Mouse (Mus musculus) MEL (cell line): ENCODE results near the gene Col6a3.

Experiments used
- CTCF ChIP-seq, 3 experiments: IDR thresholded peaks in 2 of 3; conservative IDR thresholded peaks in 1 of 3; 2 replicates each; pipeline ENCODE4 v1.5.1; 2011 to 2012; ENCODE audit warnings: low read length in 3 of 3, low read depth in 2 of 3, mild to moderate bottlenecking in 2 of 3, improper control_type of control experiment in 1 of 3, inconsistent platforms in 1 of 3, mixed read lengths in 1 of 3, moderate library complexity in 1 of 3; ENCODE audit not compliant: control insufficient read depth in 1 of 3, insufficient read depth in 1 of 3, poor library complexity in 1 of 3, severe bottlenecking in 1 of 3
- EP300 ChIP-seq, 2 experiments: IDR thresholded peaks; 2 replicates each; pipeline ENCODE4 v1.6.1; 2011; ENCODE audit warnings: improper control_type of control experiment in 2 of 2, low read length in 2 of 2, low read depth in 1 of 2, mild to moderate bottlenecking in 1 of 2
- ETS1 ChIP-seq: IDR thresholded peaks from 2 replicates; pipeline ENCODE4 v1.6.1; 2012; ENCODE audit warnings: low read depth, mild to moderate bottlenecking, inconsistent platforms, low read length, improper control_type of control experiment, moderate library complexity
- JUND ChIP-seq: IDR thresholded peaks from 2 replicates; pipeline ENCODE4 v1.6.1; 2011; ENCODE audit warnings: low read depth, mild to moderate bottlenecking, improper control_type of control experiment, low read length
- MYC ChIP-seq: IDR thresholded peaks from 2 replicates; pipeline ENCODE4 v1.6.1; 2011; ENCODE audit warnings: low read depth, mild to moderate bottlenecking, low read length, improper control_type of control experiment, moderate library complexity
- NRF1 ChIP-seq: IDR thresholded peaks from 2 replicates; pipeline ENCODE4 v1.6.1; 2014; ENCODE audit warnings: low read depth, mild to moderate bottlenecking, inconsistent platforms, low read length, improper control_type of control experiment, moderate library complexity; ENCODE audit not compliant: poor library complexity, insufficient read depth, severe bottlenecking
- POLR2A ChIP-seq, 2 experiments: IDR thresholded peaks; 2 replicates each; pipeline ENCODE4 v1.6.1; 2011 to 2012; ENCODE audit warnings: low read length in 2 of 2, mild to moderate bottlenecking in 2 of 2, control low read depth in 1 of 2, improper control_type of control experiment in 1 of 2, low read depth in 1 of 2, moderate library complexity in 1 of 2; ENCODE audit not compliant: control insufficient read depth in 1 of 2, insufficient read depth in 1 of 2, poor library complexity in 1 of 2
- POLR2AphosphoS5 ChIP-seq: IDR thresholded peaks from 2 replicates; pipeline ENCODE4 v1.6.1; 2012; ENCODE audit warnings: low read depth, borderline replicate concordance, mild to moderate bottlenecking, inconsistent platforms, low read length, moderate library complexity, mixed read lengths
- SIN3A ChIP-seq: IDR thresholded peaks from 2 replicates; pipeline ENCODE4 v1.6.1; 2012; ENCODE audit warnings: low read length, improper control_type of control experiment, inconsistent platforms
- USF1 ChIP-seq: IDR thresholded peaks from 2 replicates; pipeline ENCODE4 v1.6.1; 2014; ENCODE audit warnings: low read depth, mild to moderate bottlenecking, inconsistent platforms, low read length, improper control_type of control experiment, moderate library complexity
- USF2 ChIP-seq, 2 experiments: IDR thresholded peaks; 2 replicates each; pipeline ENCODE4 v1.6.1; 2011 to 2012; ENCODE audit warnings: improper control_type of control experiment in 2 of 2, low read length in 2 of 2, borderline replicate concordance in 1 of 2, inconsistent platforms in 1 of 2, low read depth in 1 of 2, mild to moderate bottlenecking in 1 of 2; ENCODE audit not compliant: insufficient read depth in 1 of 2
- ZNF384 ChIP-seq: IDR thresholded peaks from 2 replicates; pipeline ENCODE4 v1.6.1; 2012; ENCODE audit warnings: low read depth, mild to moderate bottlenecking, inconsistent platforms, low read length, improper control_type of control experiment

- TF ChIP-seq JUND (no peak), CTCF (IDR thresholded peaks at IDR 0.05 in 2 of 3, conservative IDR thresholded peaks at IDR 0.05 in 1 of 3; ENCODE audit: control insufficient read depth in 1 of 3, insufficient read depth in 1 of 3, low read depth in 2 of 3, low read length in 3 of 3, poor library complexity in 1 of 3, severe bottlenecking in 1 of 3) (no peak), NRF1 (no peak), POLR2AphosphoS5 (no peak), POLR2A (IDR thresholded peaks at IDR 0.05; ENCODE audit: control insufficient read depth in 1 of 2, insufficient read depth in 1 of 2, low read depth in 1 of 2, low read length in 2 of 2, poor library complexity in 1 of 2) (no peak), EP300 (IDR thresholded peaks at IDR 0.05; ENCODE audit: low read depth in 1 of 2, low read length in 2 of 2) (no peak), MYC (no peak), ETS1 (no peak), SIN3A (no peak), USF1 (no peak), ZNF384 (no peak), USF2 (IDR thresholded peaks at IDR 0.05; ENCODE audit: borderline replicate concordance in 1 of 2, insufficient read depth in 1 of 2, low read depth in 1 of 2, low read length in 2 of 2) (no peak)
These were observed 73.7 kb downstream of the Col6a3 start for GRCm38 (mm10) chr1:90770027-90770426.
